In the genomic region with DNA sequence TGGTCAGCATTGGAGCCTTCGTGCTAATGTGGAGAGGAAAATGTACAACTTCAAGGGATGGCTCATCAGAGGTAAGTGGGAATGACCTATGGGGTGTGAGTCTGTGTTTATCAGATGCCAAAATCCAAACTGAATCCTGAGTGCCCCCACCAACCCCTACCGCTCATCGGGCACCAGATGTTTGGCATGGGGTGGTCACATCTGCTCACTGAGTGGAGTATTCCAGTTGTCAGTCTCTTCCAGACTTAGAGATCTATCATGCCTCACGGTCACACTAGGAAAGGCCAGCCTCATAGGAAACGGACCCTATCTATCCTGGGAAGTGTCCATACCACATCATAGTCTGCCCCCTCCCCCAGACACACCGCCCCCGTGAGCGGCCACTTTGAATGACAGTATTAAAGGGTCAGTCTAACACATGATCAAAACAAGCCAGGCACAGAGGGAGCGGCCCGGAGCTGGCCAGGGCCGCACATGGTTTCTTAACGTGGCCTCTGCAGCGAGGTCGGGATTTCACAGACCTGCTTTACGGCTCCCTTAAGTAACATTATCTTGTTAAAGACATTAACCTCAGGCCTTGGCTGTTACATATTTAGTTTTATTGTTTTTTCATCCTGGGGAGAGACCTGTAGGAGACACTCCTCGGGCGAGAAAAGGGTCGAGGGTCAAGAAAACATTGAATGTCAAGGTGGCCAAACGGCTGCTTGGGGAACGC, we compare ENCODE assay signal across 31 mouse cellular contexts. TPM values are rescaled to one million over a fixed set of nuclear protein-coding genes. Genes with fewer than 3 reads are reported as not detected.
A peak's percentile ranks its signal among the peaks of the same experiment; 100 is the strongest.
DNase-seq lines count a peak whose midpoint lies in the region; ATAC-seq lines count a peak whose summit lies in the region.
"Had no signal": no experiment of that assay in that cellular context is flagged by ENCODE, and none has a peak within 500 bp of the region (broad histone marks: within the 10 kb centered on the region; RNA-seq: fewer than 3 reads in every experiment).

No protein-coding gene starts in this region.

- H3K4me2 ChIP-seq in kidney, embryonic 16.5 days (replicated peaks; ENCODE audit: low read depth, low read length) = no peak overlapping the region
- H3K4me2 ChIP-seq: heart, embryonic 13.5 days; hindbrain, embryonic 12.5 days; liver, embryonic 11.5 days; lung, embryonic 15.5 days; midbrain, embryonic 12.5 days had no signal

- ATAC-seq in kidney, embryonic 16.5 days (ENCODE audit: low FRiP score, low TSS enrichment) = peak; percentile 51; the same call in 1 of the 2 replicates
- ATAC-seq: activated CD4-positive, CD25-positive, alpha-beta regulatory T cell, adult 4 months; forebrain, embryonic 16.5 days; intestine, embryonic 16.5 days had no signal

- H3K36me3 ChIP-seq in kidney, embryonic 16.5 days (ENCODE audit: insufficient read depth, low read length) = no peaks in the 10 kb centered on the region
- H3K36me3 ChIP-seq: heart, embryonic 13.5 days; hindbrain, embryonic 12.5 days; lung, embryonic 15.5 days; midbrain, embryonic 12.5 days had no signal

- H3K27me3 ChIP-seq in kidney, embryonic 16.5 days (ENCODE audit: insufficient read depth, low read length) = peaks cover 55% of the 10 kb centered on the region
- H3K27me3 ChIP-seq: midbrain, embryonic 12.5 days had no signal

- intact Hi-C loops in heart, postnatal 25 days (cut with DNase I) = no loop called here

- no peak overlapping the region for H3K27ac ChIP-seq in kidney, embryonic 16.5 days (ENCODE audit: low read length)
- H3K27ac ChIP-seq: gastrocnemius, adult 2 months; heart, adult 2 months; heart, embryonic 13.5 days; hindbrain, embryonic 12.5 days; lung, embryonic 15.5 days; midbrain, embryonic 12.5 days had no signal

- no peak overlapping the region for H3K4me3 ChIP-seq in kidney, embryonic 16.5 days (ENCODE audit: low read length)
- H3K4me3 ChIP-seq: erythroblast, embryonic 14.5 days; gastrocnemius, adult 2 months; heart, adult 2 months; heart, embryonic 13.5 days; hindbrain, embryonic 12.5 days; lung, embryonic 15.5 days; midbrain, embryonic 12.5 days had no signal

- no peaks in the 10 kb centered on the region for H3K9me3 ChIP-seq in kidney, embryonic 16.5 days (ENCODE audit: low read length)
- H3K9me3 ChIP-seq: heart, embryonic 13.5 days; hindbrain, embryonic 12.5 days; lung, embryonic 15.5 days; midbrain, embryonic 12.5 days had no signal

- peak; percentile 39 for DNase-seq in embryo, embryonic 10 days (ENCODE audit: low spot score)
- no peak for DNase-seq in embryo, embryonic 9.5 days (ENCODE audit: extremely low spot score)
- no peak for DNase-seq in kidney, postnatal 36 days
- DNase-seq in embryo, embryonic 10.5 days (ENCODE audit: low spot score) = peak; percentile 47
- DNase-seq in mesoderm, embryonic 11.5 days (ENCODE audit: low read depth, low spot score) = peak; percentile 55
- no peak for DNase-seq in heart, postnatal 25 days (ENCODE audit: low spot score)
- no peak for DNase-seq in cerebellum, postnatal 36 days
- DNase-seq: adrenal gland, adult 2 months; cerebellum, adult 9-10 months; gastrocnemius, adult 2 months; gastrocnemius, postnatal 36 days; heart, adult 2 months; heart, postnatal 14 days; kidney, adult 8-10 months; layer of hippocampus, postnatal 36 days; left cerebral cortex, postnatal 4 days; right cerebral cortex, postnatal 25 days; thymus, adult 2 months; thymus, postnatal 36 days had no signal

- WGBS in kidney, embryonic 16.5 days = 30% methylated on average over 20 of the region's 20 CpGs

- no peaks in the 10 kb centered on the region for H3K4me1 ChIP-seq in kidney, embryonic 16.5 days (ENCODE audit: insufficient read depth, low read length)
- H3K4me1 ChIP-seq: hindbrain, embryonic 12.5 days; midbrain, embryonic 12.5 days had no signal

- no peak overlapping the region for H3K9ac ChIP-seq in kidney, embryonic 16.5 days (replicated peaks; ENCODE audit: low read length)
- H3K9ac ChIP-seq: heart, embryonic 13.5 days; hindbrain, embryonic 12.5 days; lung, embryonic 15.5 days; midbrain, embryonic 12.5 days had no signal

RNA-seq across cellular contexts. Expression of a gene that starts 50.7 kb away (rescaled TPM):
- 1.5 and 4.6 TPM in 2 replicates for polyA plus RNA-seq in kidney, embryonic 16.5 days (2015; fragmentation: Nextera tagmentation; extraction: Ambion mirVana)
- total RNA-seq in heart, postnatal 25 days (2021) = under 1 TPM in 1 of 2 experiments, not detected in 1; 0.20 TPM
- total RNA-seq: CH12.LX; gastrocnemius, postnatal 36 days; megakaryocyte progenitor cell, adult 5-6 weeks had no signal
- polyA plus RNA-seq: activated CD4-positive, CD25-positive, alpha-beta regulatory T cell, adult 4 months; erythroblast, embryonic 14.5 days had no signal

Comparison
In these comparisons a context has a peak if more than half of its experiments do, and no peak if none do; other contexts are left out.
1. DNase-seq: peak in embryo, embryonic 10 days (single experiment), embryo, embryonic 10.5 days (single experiment) and mesoderm, embryonic 11.5 days (single experiment); none in embryo, embryonic 9.5 days (single experiment), kidney, postnatal 36 days (0 of 2), heart, postnatal 25 days (single experiment) and cerebellum, postnatal 36 days (0 of 2).